Mouse (Mus musculus) hindbrain, postnatal 0 days (tissue): Measurements from ENCODE around the gene Diras1. TPM values are rescaled to one million over a fixed set of nuclear protein-coding genes. Genes with fewer than 3 reads are reported as not detected.
A peak's percentile ranks its signal among the peaks of the same experiment; 100 is the strongest.

Source experiments
- ATAC-seq: fragments of 200-750 bp; cut with Nextera tagmentation; 2 replicates; pipeline ENCODE4 v1.8.0; 2017; ENCODE audit warnings: mild to moderate bottlenecking, moderate TSS enrichment, moderate library complexity
- DNase-seq: peaks from one replicate; pipeline ENCODE4 v3.0.0-alpha.2; 2015; ENCODE audit warnings: low spot score
- H3K27ac ChIP-seq: fragments of 300-500 bp; sonication (generic); 2 replicates; pipeline ENCODE4 v1.5.1; 2014; ENCODE audit warnings: mild to moderate bottlenecking
- H3K27me3 ChIP-seq: fragments of 300-500 bp; sonication (generic); 2 replicates; pipeline ENCODE4 v1.6.1; 2014; ENCODE audit warnings: low read length, mixed read lengths; ENCODE audit not compliant: insufficient read depth
- H3K36me3 ChIP-seq: fragments of 300-500 bp; sonication (generic); 2 replicates; pipeline ENCODE4 v1.6.1; 2014; ENCODE audit warnings: low read length, mixed read lengths; ENCODE audit not compliant: insufficient read depth
- H3K4me1 ChIP-seq: fragments of 300-500 bp; sonication (generic); 2 replicates; pipeline ENCODE4 v1.6.1; 2014; ENCODE audit warnings: antibody characterized with exemption, low read length, mixed read lengths; ENCODE audit not compliant: insufficient read depth
- H3K4me2 ChIP-seq: fragments of 300-500 bp; sonication (generic); 2 replicates; pipeline ENCODE4 v1.6.1; 2014; ENCODE audit warnings: low read depth, mild to moderate bottlenecking, low read length, moderate library complexity, mixed read lengths
- H3K4me3 ChIP-seq: fragments of 300-500 bp; sonication (generic); 2 replicates; pipeline ENCODE4 v1.5.1; 2014; ENCODE audit warnings: low read length
- H3K9ac ChIP-seq: fragments of 300-500 bp; sonication (generic); replicated peaks from 2 replicates; pipeline ENCODE4 v1.6.1; 2014; ENCODE audit warnings: mild to moderate bottlenecking, low read length, moderate library complexity, mixed read lengths
- H3K9me3 ChIP-seq: fragments of 300-500 bp; sonication (generic); 2 replicates; pipeline ENCODE4 v1.6.1; 2016; ENCODE audit warnings: low read length, mixed read lengths
- CTCF ChIP-seq: IDR thresholded peaks from 2 replicates; pipeline ENCODE4 v1.5.1; 2016; ENCODE audit warnings: antibody characterized with exemption, control low read depth, low read depth
- WGBS: fragments of 180-500 bp; shearing (Covaris S2); extraction: QIAGEN DNeasy Blood & Tissue Kit; methylation state at CpG from one replicate; pipeline ENCODE4 v1.1.7; 2014; 5-methylcytosine and 5-hydroxymethylcytosine counted together
- polyA plus RNA-seq: library from polyadenylated mRNA; unstranded; fragments of >200 nt; fragmentation: Nextera tagmentation; extraction: Ambion mirVana; gene quantifications from 2 replicates; pipeline ENCODE4 v1.2.1, GENCODE M21; 2015
- total RNA-seq: library from RNA; depleted of rRNA; stranded (reverse); fragments of >200 nt; gene quantifications from 2 replicates; pipeline ENCODE4 v1.2.3, GENCODE M21; 2014

Diras1 gene
- total and polyA plus RNA-seq, 2 experiments from 2014 or later, result 78.7 to 106 TPM

GRCm38 (mm10) chr10:80987709-80988441 lies 37.6 kb downstream of the Diras1 start:
- Histone ChIP-seq H3K9me3 (no peaks in the 10 kb centered on the region), H3K27ac (no peak overlapping the region), H3K36me3 (no peaks in the 10 kb centered on the region), H3K4me2 (no peak overlapping the region), H3K27me3 (no peaks in the 10 kb centered on the region), H3K4me3 (no peak overlapping the region), H3K9ac (no peak overlapping the region), H3K4me1 (no peaks in the 10 kb centered on the region)
- ATAC-seq (peak; percentile 78), DNase-seq (peak; percentile 88)
- 13% methylated on average over 10 of the region's 10 CpGs for WGBS
- TF ChIP-seq CTCF, result peak; percentile 98

- Histone ChIP-seq H3K9me3 (no peaks in the 10 kb centered on the region), H3K4me1 (no peaks in the 10 kb centered on the region), H3K36me3 (no peaks in the 10 kb centered on the region), H3K4me3 (no peak overlapping the region), H3K4me2 (no peak overlapping the region), H3K27me3 (no peaks in the 10 kb centered on the region), H3K9ac (no peak overlapping the region), H3K27ac (no peak overlapping the region)
- WGBS, result 70% methylated on average over 6 of the region's 6 CpGs
- no peak for ATAC-seq
- TF ChIP-seq CTCF, result no peak
- no peak for DNase-seq
Measured at GRCm38 (mm10) chr10:80986754-80987153, 38.7 kb downstream of the Diras1 start.

- Histone ChIP-seq H3K4me2 (peak overlapping the region; percentile 62), H3K4me1 (no peaks in the 10 kb centered on the region), H3K9me3 (no peaks in the 10 kb centered on the region), H3K4me3 (peak overlapping the region; percentile 30), H3K36me3 (no peaks in the 10 kb centered on the region), H3K27ac (no peak overlapping the region), H3K9ac (peak overlapping the region; percentile 45; the same call in 1 of the 2 replicates), H3K27me3 (no peaks in the 10 kb centered on the region)
- DNase-seq, result no peak
- 35% methylated on average over 13 of the region's 13 CpGs for WGBS
- no peak for ATAC-seq
- TF ChIP-seq CTCF, result no peak
Measured at GRCm38 (mm10) chr10:80985970-80986701, 39.3 kb downstream of the Diras1 start.

DNA sequence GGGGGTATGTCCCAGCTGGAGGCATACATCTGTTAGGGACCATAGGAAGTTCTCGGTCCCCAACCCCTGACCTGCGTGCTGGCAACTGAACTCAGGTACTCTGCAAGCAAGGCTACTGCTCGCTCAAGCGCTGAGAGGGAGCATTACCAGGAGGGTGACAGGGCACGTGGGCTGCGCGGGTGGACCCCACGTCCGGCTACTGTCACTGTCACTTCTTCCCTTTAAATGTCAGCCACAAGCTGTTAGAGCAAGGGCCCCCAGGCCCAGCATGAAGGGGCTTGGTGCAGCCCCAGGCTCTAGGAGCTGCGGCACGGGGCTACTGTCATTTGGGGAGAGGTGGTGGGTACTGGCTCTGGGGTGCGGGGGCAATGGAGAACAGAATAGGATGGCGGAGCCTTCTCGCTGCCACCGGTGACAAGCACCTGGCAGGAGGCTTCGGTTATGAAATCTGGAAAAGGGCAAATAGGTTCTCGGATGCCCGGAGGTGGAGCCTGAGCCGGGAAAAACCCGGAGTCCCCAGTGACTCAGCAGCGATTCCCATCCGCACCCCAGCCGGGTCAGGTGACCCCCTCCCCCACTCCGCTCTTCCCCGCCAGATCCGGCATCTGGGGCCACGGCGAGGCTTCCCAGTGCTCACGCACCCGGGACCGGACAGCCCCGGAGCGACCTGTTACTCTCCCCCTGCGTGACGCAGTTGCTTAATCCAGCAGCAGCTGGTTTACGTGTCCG lies 40.1 kb downstream of the Diras1 start:
- H3K9ac ChIP-seq, result peak overlapping the region; percentile 45
- DNase-seq (no peak), ATAC-seq (no peak)
- TF ChIP-seq CTCF, result no peak
- H3K9me3 ChIP-seq, result no peaks in the 10 kb centered on the region
- no peaks in the 10 kb centered on the region for H3K36me3 ChIP-seq
- 9% methylated on average over 37 of the region's 37 CpGs for WGBS
- peak overlapping the region; percentile 62 for H3K4me2 ChIP-seq
- H3K4me3 ChIP-seq, result peak overlapping the region; percentile 30
- no peak overlapping the region for H3K27ac ChIP-seq
- no peaks in the 10 kb centered on the region for H3K27me3 ChIP-seq
- H3K4me1 ChIP-seq, result no peaks in the 10 kb centered on the region

- H3K36me3 ChIP-seq, result no peaks in the 10 kb centered on the region
- no peaks in the 10 kb centered on the region for H3K4me1 ChIP-seq
- no peak overlapping the region for H3K27ac ChIP-seq
- H3K9me3 ChIP-seq, result no peaks in the 10 kb centered on the region
- no peak for TF ChIP-seq CTCF
- no peaks in the 10 kb centered on the region for H3K27me3 ChIP-seq
- no peak overlapping the region for H3K4me2 ChIP-seq
- ATAC-seq, result no peak
- DNase-seq, result no peak
- no peak overlapping the region for H3K4me3 ChIP-seq
- H3K9ac ChIP-seq, result no peak overlapping the region
- WGBS, result 92% methylated on average over 12 of the region's 12 CpGs
Measured at GRCm38 (mm10) chr10:80984223-80984622, 41.2 kb downstream of the Diras1 start.

GRCm38 (mm10) chr10:80982381-80982780 lies 43.1 kb downstream of the Diras1 start:
- WGBS, result 78% methylated on average over 4 of the region's 4 CpGs
- Histone ChIP-seq H3K27me3 (no peaks in the 10 kb centered on the region), H3K36me3 (no peaks in the 10 kb centered on the region), H3K4me3 (no peak overlapping the region), H3K4me1 (no peaks in the 10 kb centered on the region), H3K4me2 (no peak overlapping the region), H3K9me3 (no peaks in the 10 kb centered on the region), H3K9ac (no peak overlapping the region), H3K27ac (no peak overlapping the region)
- DNase-seq, result no peak
- TF ChIP-seq CTCF, result no peak
- no peak for ATAC-seq
